Mouse (Mus musculus): ENCODE results near the gene Tnfsf14. TPM values are rescaled to one million over a fixed set of nuclear protein-coding genes. Genes with fewer than 3 reads are reported as not detected.

The Tnfsf14 gene
- polyA plus RNA-seq (2021), result not detected

DNA sequence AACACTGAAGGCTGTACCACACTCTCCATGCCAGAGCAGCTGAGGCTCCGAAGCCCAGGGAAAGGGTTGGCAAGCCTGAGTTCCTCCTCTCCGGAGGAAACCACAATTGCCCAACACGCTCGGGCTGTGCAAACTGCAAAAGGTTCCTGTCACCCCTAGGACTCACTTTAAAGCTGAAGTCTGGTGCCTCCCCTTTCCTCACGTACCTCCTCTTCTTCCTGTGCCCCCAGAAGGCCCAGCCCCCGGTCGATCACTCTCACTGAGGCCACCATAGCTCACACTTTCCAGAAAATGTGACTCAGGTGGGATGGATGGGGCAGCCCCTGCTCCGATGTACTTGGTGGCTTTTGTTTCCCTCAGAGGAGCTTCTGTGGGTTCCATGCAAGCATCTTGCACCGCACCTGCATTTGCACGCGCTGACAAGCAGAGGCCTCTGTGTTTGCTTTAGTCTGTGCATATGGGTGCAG lies at the start of gene Tnfsf14:
Tnfsf14 (minus strand) TSS at position 137 of the 467 bp plus-strand sequence.
- in situ Hi-C loops (cut with MboI; ENCODE audit: low pct_unique_long_range_greater_than_20kb), result no loop called here
- POLR2A ChIA-PET, result no interaction called here
- DNase-seq (ENCODE audit: low read depth, low spot score) (no peak), ATAC-seq (no peak)
- peaks cover 8% of the 10 kb centered on the region for H3K27me3 ChIP-seq
- CTCF ChIA-PET, result no interaction called here
- TF ChIP-seq CTCF (IDR thresholded peaks at IDR 0.05), result no peak

DNA sequence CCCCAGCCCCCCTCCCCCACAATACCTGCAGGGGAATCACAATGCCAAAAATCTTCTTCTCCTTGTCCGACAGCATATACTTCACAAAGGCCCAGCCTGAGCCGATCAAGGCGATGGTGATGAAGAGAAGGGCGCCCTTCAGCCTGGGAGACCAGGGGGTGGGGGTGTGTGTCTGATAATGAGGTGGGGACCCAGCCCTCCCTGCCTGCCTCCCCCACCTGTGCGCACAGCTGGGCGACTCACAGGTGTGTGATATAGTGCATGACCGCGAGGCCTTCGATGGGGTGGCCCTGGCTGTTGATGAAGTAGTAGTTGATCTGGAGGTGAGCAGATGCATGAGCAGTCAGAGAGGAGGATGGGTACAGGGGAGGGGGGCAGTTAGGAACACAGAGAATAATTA lies 43.2 kb upstream of the Tnfsf14 start:
- ATAC-seq (no peak), DNase-seq (ENCODE audit: low read depth, low spot score) (no peak)
- in situ Hi-C loops (cut with MboI; ENCODE audit: low pct_unique_long_range_greater_than_20kb), result no loop called here
- ChIA-PET CTCF (no interaction called here), POLR2A (no interaction called here)
- no peak for TF ChIP-seq CTCF (IDR thresholded peaks at IDR 0.05)
- H3K27me3 ChIP-seq, result no peaks in the 10 kb centered on the region

DNA sequence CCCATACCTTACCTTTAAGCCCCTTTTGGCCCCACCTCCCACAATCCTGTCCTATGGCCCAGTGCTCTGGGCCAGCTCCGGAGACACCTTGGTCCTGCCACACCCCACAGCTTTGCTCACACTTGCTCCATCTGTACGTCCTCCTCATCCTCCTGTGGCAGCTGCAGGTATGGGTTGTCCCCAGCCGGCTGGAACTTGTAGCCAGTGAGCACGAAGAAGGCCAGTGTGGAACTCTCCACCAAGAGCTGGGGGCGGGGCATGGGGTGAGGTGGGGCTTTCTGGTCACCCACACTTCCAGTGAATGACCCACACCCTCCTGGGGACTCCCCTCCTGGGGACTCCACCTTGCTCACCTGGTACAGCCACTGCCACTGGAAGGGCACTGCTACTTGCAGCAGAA lies 41.8 kb upstream of the Tnfsf14 start:
- CTCF ChIA-PET, result interaction anchor here (3.5 kb wide), 1 partner anchor 16 kb away, joined by 17 read pairs; no protein-coding TSS in a partner anchor
- TF ChIP-seq CTCF (IDR thresholded peaks at IDR 0.05), result no peak
- POLR2A ChIA-PET, result no interaction called here
- no peaks in the 10 kb centered on the region for H3K27me3 ChIP-seq
- in situ Hi-C loops (cut with MboI; ENCODE audit: low pct_unique_long_range_greater_than_20kb), result no loop called here
- ATAC-seq (no peak), DNase-seq (ENCODE audit: low read depth, low spot score) (no peak)

DNA sequence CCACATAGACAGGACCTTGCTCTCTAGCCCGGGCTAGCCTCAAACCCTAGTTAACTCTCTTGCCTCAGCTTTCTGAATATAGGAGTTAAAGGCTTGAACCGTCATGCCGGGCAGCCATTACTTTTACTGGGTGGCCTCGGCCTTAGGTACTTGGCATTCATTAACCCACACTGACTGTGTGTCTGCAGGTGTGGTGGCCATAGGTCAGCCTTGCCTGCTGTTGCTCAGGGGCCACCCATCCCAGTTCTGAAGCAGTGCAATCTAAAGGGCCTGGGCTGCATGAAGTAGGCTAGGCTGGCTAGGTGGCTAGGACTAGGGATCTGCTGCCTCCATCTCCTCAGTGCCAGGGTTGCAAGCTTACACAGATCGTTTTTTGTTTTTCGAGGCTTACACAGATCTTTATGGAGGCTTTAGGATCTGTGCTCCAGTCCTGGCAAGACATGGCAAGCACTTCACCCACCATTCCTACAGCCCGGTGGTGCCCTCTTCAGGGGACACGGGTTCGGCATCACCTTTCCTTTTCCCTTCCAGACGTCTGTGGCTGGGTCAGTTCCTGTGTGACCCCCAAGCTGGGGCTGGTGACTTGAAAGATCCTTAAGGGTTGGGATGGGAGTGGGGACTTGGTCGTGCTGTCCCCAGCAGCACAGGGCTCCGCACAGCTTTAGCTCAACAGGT lies 40.4 kb upstream of the Tnfsf14 start:
- ATAC-seq (no peak), DNase-seq (ENCODE audit: low read depth, low spot score) (no peak)
- CTCF ChIA-PET, result interaction anchor here (1.2 to 3.5 kb wide), 3 partner anchors 11 to 17 kb away, joined by 3 to 17 read pairs (median 3); no protein-coding TSS in a partner anchor
- no peaks in the 10 kb centered on the region for H3K27me3 ChIP-seq
- in situ Hi-C loops (cut with MboI; ENCODE audit: low pct_unique_long_range_greater_than_20kb), result no loop called here
- POLR2A ChIA-PET, result interaction anchor here (0.6 kb wide), 2 partner anchors 12 to 40 kb away, joined by 3 to 5 read pairs; no protein-coding TSS in a partner anchor
- TF ChIP-seq CTCF (IDR thresholded peaks at IDR 0.05), result no peak

DNA sequence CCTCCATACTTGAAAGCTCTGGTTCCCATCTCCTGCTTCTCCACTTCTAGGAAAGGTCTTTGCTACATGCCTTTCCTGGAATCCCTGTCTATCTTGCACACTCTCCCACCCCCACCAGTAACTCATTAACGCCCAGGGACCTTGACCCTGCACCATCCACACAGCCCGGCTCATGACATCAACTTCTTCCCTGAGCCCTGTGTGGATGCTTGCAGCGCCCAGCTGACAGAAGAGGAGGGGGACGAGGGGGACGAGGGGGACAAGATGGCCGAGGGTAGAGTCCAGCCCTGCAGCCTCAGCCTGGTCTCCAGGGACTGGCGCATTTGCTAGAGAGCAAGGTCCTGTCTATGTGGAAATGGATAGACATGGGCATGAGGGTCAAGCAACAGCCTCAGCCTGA lies 39.1 kb upstream of the Tnfsf14 start:
- no peaks in the 10 kb centered on the region for H3K27me3 ChIP-seq
- TF ChIP-seq CTCF (IDR thresholded peaks at IDR 0.05), result no peak
- in situ Hi-C loops (cut with MboI; ENCODE audit: low pct_unique_long_range_greater_than_20kb), result no loop called here
- POLR2A ChIA-PET, result interaction anchor here (1.0 kb wide), 1 partner anchor 14 kb away, joined by 3 read pairs; no protein-coding TSS in a partner anchor
- CTCF ChIA-PET, result interaction anchor here (1.0 to 3.5 kb wide), 2 partner anchors 13 to 102 kb away, joined by 3 to 17 read pairs; no protein-coding TSS in a partner anchor
- ATAC-seq (no peak), DNase-seq (ENCODE audit: low read depth, low spot score) (no peak)

DNA sequence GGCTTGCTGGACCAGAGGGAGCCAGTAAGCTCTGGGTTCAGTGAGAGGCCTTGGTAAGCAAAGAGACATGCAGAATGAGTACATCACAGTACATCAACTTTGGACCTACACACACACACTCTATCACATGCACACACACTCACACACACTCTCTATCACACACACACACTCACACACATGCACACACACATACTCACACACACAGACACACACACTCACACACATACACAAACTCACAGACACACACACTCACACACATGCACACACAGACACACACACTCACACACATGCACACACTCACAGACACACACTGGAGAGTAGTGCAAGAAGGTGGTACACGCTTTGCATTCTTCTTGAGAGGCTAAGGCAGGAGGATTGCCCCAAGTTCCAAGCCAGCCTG lies 38.2 kb upstream of the Tnfsf14 start:
- in situ Hi-C loops (cut with MboI; ENCODE audit: low pct_unique_long_range_greater_than_20kb), result no loop called here
- no peaks in the 10 kb centered on the region for H3K27me3 ChIP-seq
- TF ChIP-seq CTCF (IDR thresholded peaks at IDR 0.05), result no peak
- ChIA-PET POLR2A (no interaction called here), CTCF (interaction anchor here (2.1 to 3.5 kb wide), 2 partner anchors 12 to 13 kb away, joined by 12 to 17 read pairs; no protein-coding TSS in a partner anchor)
- DNase-seq (ENCODE audit: low read depth, low spot score) (no peak), ATAC-seq (no peak)

DNA sequence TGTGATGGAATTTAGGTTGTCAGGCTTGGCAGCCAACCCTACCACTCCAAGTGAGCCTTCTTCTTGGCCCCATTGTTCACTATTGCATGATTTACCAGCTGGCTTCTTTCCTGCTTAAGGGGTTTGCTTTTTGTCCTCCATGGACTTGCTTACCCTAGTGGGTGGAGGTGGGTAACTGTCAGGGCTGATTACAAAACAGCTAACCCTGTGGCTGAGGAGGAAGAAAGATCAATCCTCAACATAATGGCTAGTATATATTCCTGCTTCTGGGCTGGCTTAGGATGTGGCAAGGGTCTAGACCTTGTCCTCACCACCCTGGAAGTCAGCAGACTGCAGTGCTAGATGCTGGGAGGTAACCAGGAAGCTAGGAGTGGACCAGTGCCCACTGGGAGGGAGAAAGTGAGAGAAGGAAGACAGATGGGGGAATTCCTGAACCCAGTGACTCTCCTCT lies 37.4 kb upstream of the Tnfsf14 start:
- ChIA-PET POLR2A (interaction anchor here (0.6 kb wide), 1 partner anchor 42 kb away, joined by 4 read pairs; no protein-coding TSS in a partner anchor), CTCF (interaction anchor here (0.9 to 2.1 kb wide), 4 partner anchors 9 to 103 kb away, joined by 3 to 12 read pairs (median 4); partner anchors contain the start of gene Gpr108)
- no peak for TF ChIP-seq CTCF (IDR thresholded peaks at IDR 0.05)
- ATAC-seq (no peak), DNase-seq (ENCODE audit: low read depth, low spot score) (no peak)
- in situ Hi-C loops (cut with MboI; ENCODE audit: low pct_unique_long_range_greater_than_20kb), result no loop called here
- H3K27me3 ChIP-seq, result no peaks in the 10 kb centered on the region

DNA sequence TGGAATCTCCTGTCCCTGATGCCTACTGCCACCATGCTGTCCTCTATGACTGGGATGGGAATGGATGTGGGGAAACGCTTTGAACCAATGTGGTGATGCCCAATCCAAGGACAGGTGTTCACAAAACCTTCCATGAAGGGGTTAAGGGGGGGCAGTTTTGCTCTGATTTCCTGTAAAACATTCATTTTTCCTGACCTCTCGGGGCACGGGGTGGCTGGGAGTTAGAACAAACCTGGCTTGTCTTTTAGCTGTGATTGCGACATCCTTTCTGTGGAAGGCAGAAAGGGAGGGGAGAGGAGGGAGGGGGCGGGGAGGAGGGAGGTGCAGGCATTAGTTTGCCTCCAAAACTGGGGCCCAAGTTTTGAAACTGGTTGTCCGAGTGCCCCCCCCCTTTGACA lies 36.8 kb upstream of the Tnfsf14 start:
- CTCF ChIA-PET, result interaction anchor here (0.9 to 2.1 kb wide), 5 partner anchors 9 to 103 kb away, joined by 3 to 12 read pairs (median 5); partner anchors contain the start of gene Gpr108
- H3K27me3 ChIP-seq, result no peaks in the 10 kb centered on the region
- TF ChIP-seq CTCF (IDR thresholded peaks at IDR 0.05), result no peak
- DNase-seq (ENCODE audit: low read depth, low spot score) (no peak), ATAC-seq (no peak)
- in situ Hi-C loops (cut with MboI; ENCODE audit: low pct_unique_long_range_greater_than_20kb), result no loop called here
- POLR2A ChIA-PET, result no interaction called here

DNA sequence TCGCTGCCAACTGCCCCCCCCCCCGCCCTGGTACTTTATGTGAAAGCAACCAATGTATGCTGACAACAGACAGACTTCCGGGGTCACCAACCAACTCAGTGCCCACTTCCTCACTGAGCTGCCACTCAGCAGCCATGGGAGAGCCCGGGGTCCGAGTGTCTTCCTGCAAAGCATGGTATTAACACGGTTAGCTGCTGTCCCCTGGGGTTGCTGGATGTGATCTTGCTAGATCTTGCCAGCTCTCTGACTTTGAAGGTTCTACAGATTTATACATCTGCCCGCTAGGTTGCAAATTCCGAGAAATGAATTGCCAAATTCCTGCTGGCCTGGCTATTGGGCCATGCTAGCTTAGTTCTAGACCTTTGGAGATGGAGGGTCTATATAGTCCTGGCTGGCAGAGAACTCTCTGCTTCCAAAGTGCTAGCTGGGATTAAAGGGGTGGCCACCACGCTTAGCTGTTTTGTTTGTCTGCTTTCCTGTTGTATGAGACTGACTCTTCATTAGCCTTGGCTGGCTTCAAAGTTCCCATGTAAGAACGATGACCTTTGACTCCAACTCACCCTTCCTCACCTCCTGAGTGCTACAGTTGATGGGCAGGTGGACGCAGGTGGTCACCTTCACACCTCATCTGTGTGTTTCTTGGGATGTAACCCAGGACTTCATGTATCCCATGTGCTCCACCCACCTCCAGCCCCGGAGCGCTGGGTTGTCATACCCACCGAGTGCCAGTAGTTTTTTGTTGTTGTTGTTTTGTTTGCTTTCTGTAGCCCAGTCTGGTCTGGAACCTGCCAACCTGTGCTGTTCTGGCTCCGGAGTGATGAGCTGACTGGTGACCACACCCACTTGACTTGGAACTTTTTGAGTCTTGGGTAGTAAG lies 36.1 kb upstream of the Tnfsf14 start:
- in situ Hi-C loops (cut with MboI; ENCODE audit: low pct_unique_long_range_greater_than_20kb), result no loop called here
- no peak for DNase-seq (ENCODE audit: low read depth, low spot score)
- no peak for ATAC-seq
- H3K27me3 ChIP-seq, result no peaks in the 10 kb centered on the region
- ChIA-PET POLR2A (interaction anchor here (1.5 kb wide), 1 partner anchor 14 kb away, joined by 5 read pairs; no protein-coding TSS in a partner anchor), CTCF (interaction anchor here (0.8 to 2.1 kb wide), 5 partner anchors 10 to 105 kb away, joined by 3 to 12 read pairs (median 5); partner anchors contain the start of gene Gpr108)
- no peak for TF ChIP-seq CTCF (IDR thresholded peaks at IDR 0.05)

DNA sequence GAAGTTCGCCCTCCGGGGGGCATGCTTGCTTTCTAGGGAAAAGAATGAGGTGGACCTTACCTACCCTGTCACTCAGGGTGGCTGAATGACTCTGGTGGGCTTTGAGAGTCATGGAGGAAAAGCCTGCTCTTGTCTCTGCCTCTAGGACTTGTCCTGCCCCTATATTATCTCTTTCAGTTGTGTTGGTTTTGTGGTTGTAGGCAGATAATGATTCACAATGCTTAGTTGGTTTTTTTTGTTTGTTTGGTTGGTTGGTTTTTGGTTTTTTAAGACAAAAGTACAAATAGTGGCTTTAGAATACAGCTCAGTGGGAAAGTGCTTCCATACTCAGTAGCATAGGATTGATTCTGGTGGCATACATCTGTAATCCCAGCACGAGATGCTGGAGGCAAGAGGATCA lies 34.9 kb upstream of the Tnfsf14 start:
- POLR2A ChIA-PET, result interaction anchor here (1.5 kb wide), 1 partner anchor 15 kb away, joined by 5 read pairs; no protein-coding TSS in a partner anchor
- CTCF ChIA-PET, result interaction anchor here (1.5 to 1.7 kb wide), 2 partner anchors 9 to 48 kb away, joined by 3 to 8 read pairs; no protein-coding TSS in a partner anchor
- ATAC-seq, result no peak
- no peak for TF ChIP-seq CTCF (IDR thresholded peaks at IDR 0.05)
- H3K27me3 ChIP-seq, result no peaks in the 10 kb centered on the region
- in situ Hi-C loops (cut with MboI; ENCODE audit: low pct_unique_long_range_greater_than_20kb), result no loop called here
- DNase-seq (ENCODE audit: low read depth, low spot score), result no peak

All from Patski (cell line).